Comparison of ENCODE assay signal across 8 mouse cellular contexts in the genomic region with DNA sequence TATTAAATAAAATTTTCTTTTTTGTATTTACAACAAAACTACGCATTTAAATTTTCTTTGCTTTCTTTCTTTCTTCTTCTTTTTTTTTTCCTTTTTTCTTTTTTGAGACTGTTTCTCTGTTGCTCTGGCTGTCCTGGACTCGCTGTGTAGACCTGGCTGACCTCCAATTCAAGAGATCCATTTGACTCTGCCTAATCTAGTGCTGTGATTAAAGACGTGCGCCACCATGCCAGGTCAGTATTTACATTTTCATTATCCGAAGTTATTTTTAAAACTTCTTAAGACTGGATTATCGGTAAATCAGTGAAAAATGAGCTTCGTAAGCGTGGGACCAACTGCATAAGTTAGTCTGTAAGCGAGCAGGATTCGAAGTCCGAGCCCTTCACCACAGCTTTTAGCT. TPM values are rescaled to one million over a fixed set of nuclear protein-coding genes. Genes with fewer than 3 reads are reported as not detected.
DNase-seq lines count a peak whose midpoint lies in the region; ATAC-seq lines count a peak whose summit lies in the region.

No protein-coding gene starts in this region.

- peaks cover 22% of the 10 kb centered on the region for H3K4me1 ChIP-seq in heart, embryonic 16.5 days (ENCODE audit: control insufficient read depth, insufficient read depth, low read length)
- peaks cover 21% of the 10 kb centered on the region for H3K4me1 ChIP-seq in forebrain, embryonic 16.5 days (replicated peaks; ENCODE audit: control insufficient read depth, insufficient read depth, low read length)
- H3K4me1 ChIP-seq in liver, embryonic 15.5 days (replicated peaks): peaks cover 29% of the 10 kb centered on the region

- no peaks in the 10 kb centered on the region for H3K27me3 ChIP-seq in heart, embryonic 16.5 days (ENCODE audit: control insufficient read depth, insufficient read depth, low read length)
- H3K27me3 ChIP-seq in forebrain, embryonic 16.5 days (replicated peaks; ENCODE audit: control insufficient read depth, insufficient read depth, low read length): no peaks in the 10 kb centered on the region
- H3K27me3 ChIP-seq in liver, embryonic 15.5 days: no peaks in the 10 kb centered on the region

- no peak for DNase-seq in heart, postnatal 14 days
- peak; percentile 61 for DNase-seq in NIH3T3 (ENCODE audit: low read depth)
- no peak for DNase-seq in urinary bladder, postnatal 14 days (ENCODE audit: low spot score)
- no peak for DNase-seq in ovary, adult 18-20 months (ENCODE audit: low spot score)
- no peak for DNase-seq in right cerebral cortex, postnatal 25 days

- peak overlapping the region; percentile 92 for H3K27ac ChIP-seq in heart, embryonic 16.5 days (ENCODE audit: low read length)
- peak overlapping the region; percentile 39 for H3K27ac ChIP-seq in forebrain, embryonic 16.5 days (ENCODE audit: low read length)
- peak overlapping the region; percentile 95 for H3K27ac ChIP-seq in liver, embryonic 15.5 days (replicated peaks)

- no peaks in the 10 kb centered on the region for H3K9me3 ChIP-seq in heart, embryonic 16.5 days (replicated peaks; ENCODE audit: control insufficient read depth, low read length)
- no peaks in the 10 kb centered on the region for H3K9me3 ChIP-seq in forebrain, embryonic 16.5 days (ENCODE audit: control insufficient read depth, low read length)
- H3K9me3 ChIP-seq in liver, embryonic 15.5 days (replicated peaks): no peaks in the 10 kb centered on the region

- WGBS in heart, embryonic 16.5 days: 2% methylated on average over 11 of the region's 11 CpGs
- WGBS in forebrain, embryonic 16.5 days: 1% methylated on average over 11 of the region's 11 CpGs
- WGBS in liver, embryonic 15.5 days (ENCODE audit: insufficient replicate concordance): under 1% methylated on average over 11 of the region's 11 CpGs

- intact Hi-C loops in heart, postnatal 14 days (cut with DNase I): loop anchor here (1.0 kb wide), 1 partner anchor 89 kb away; a partner anchor contains a TSS

- no peaks in the 10 kb centered on the region for H3K36me3 ChIP-seq in heart, embryonic 16.5 days (ENCODE audit: control insufficient read depth, insufficient read depth)
- H3K36me3 ChIP-seq in forebrain, embryonic 16.5 days (ENCODE audit: control insufficient read depth, insufficient read depth): no peaks in the 10 kb centered on the region
- H3K36me3 ChIP-seq in liver, embryonic 15.5 days (replicated peaks): no peaks in the 10 kb centered on the region

- H3K4me2 ChIP-seq in heart, embryonic 16.5 days (ENCODE audit: low read depth, low read length): peak overlapping the region; percentile 88
- peak overlapping the region; percentile 75 for H3K4me2 ChIP-seq in forebrain, embryonic 16.5 days (ENCODE audit: low read length)
- H3K4me2 ChIP-seq in liver, embryonic 15.5 days: peak overlapping the region; percentile 76

- H3K9ac ChIP-seq in heart, embryonic 16.5 days (ENCODE audit: low read length): peak overlapping the region; percentile 97
- peak overlapping the region; percentile 68 for H3K9ac ChIP-seq in forebrain, embryonic 16.5 days (replicated peaks; ENCODE audit: low read depth, low read length)
- H3K9ac ChIP-seq in liver, embryonic 15.5 days: peak overlapping the region; percentile 83

- peak overlapping the region; percentile 92 for H3K4me3 ChIP-seq in heart, embryonic 16.5 days (ENCODE audit: low read length)
- H3K4me3 ChIP-seq in forebrain, embryonic 16.5 days (replicated peaks; ENCODE audit: low read length): peak overlapping the region; percentile 54
- peak overlapping the region; percentile 93 for H3K4me3 ChIP-seq in liver, embryonic 15.5 days (replicated peaks)

- no peak for ATAC-seq in heart, embryonic 16.5 days (replicated peaks; ENCODE audit: extremely low read depth, insufficient read depth, low FRiP score)
- ATAC-seq in forebrain, embryonic 16.5 days: no peak
- no peak for ATAC-seq in liver, embryonic 15.5 days (ENCODE audit: insufficient read depth)

RNA-seq across cellular contexts. Expression of a gene that starts 0.6 kb away (rescaled TPM):
- 145 and 151 TPM in 2 replicates for polyA plus RNA-seq in heart, embryonic 16.5 days (2015; fragmentation: Nextera tagmentation; extraction: Ambion mirVana)
- total RNA-seq in heart, postnatal 14 days (2021): 10 to 100 TPM; 66.0 to 69.1 TPM
- 277 and 288 TPM in 2 replicates for polyA plus RNA-seq in forebrain, embryonic 16.5 days (2015; fragmentation: Nextera tagmentation; extraction: Ambion mirVana)
- 87.6 and 90.1 TPM in 2 replicates for polyA plus RNA-seq in liver, embryonic 15.5 days (2015; fragmentation: Nextera tagmentation; extraction: Ambion mirVana)

RNA-seq across cellular contexts. Expression of a gene that starts 0.6 kb away (rescaled TPM):
- 34.4 and 39.7 TPM in 2 replicates for polyA plus RNA-seq in heart, embryonic 16.5 days (2015; fragmentation: Nextera tagmentation; extraction: Ambion mirVana)
- 10 to 100 TPM; 11.6 to 13.5 TPM for total RNA-seq in heart, postnatal 14 days (2021)
- 56.8 and 70.4 TPM in 2 replicates for polyA plus RNA-seq in forebrain, embryonic 16.5 days (2015; fragmentation: Nextera tagmentation; extraction: Ambion mirVana)
- polyA plus RNA-seq in liver, embryonic 15.5 days (2015; fragmentation: Nextera tagmentation; extraction: Ambion mirVana): 20.2 and 23.1 TPM in 2 replicates

Comparison
In these comparisons a context has a peak if more than half of its experiments do, and no peak if none do; other contexts are left out.
1. H3K27ac ChIP-seq: peak in every context shown above with its lines; median percentile 95 in liver, embryonic 15.5 days; 92 in heart, embryonic 16.5 days; 39 in forebrain, embryonic 16.5 days.